Mouse (Mus musculus): Measurements from ENCODE around the gene Gm3625. TPM values are rescaled to one million over a fixed set of nuclear protein-coding genes. Genes with fewer than 3 reads are reported as not detected.

The Gm3625 gene
- total and polyA plus RNA-seq, 2 experiments from 2014 or later: not detected

DNA sequence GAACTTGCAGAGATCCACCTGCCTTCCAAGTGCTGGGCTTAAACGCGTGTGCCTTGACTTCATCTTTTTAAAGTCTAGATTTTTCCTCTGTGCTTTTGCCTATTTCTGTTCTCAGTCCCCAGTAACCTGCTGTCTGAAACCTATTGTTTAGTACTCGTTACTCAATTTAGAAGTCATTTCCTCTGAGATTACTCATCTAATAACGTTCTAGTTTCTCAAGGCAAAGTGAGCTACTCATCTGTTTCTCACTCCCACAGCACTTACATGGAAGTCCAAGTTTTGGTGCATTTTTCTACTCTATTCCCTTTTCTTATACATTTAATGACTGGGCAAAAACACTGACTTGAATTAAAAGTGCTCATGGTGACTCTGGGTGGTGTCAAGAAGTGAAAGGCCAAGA is 7.0 kb upstream of the Gm3625 start:
- Histone ChIP-seq H3K4me1 (ENCODE audit: insufficient read depth, low read length) (no peaks in the 10 kb centered on the region), H3K4me3 (ENCODE audit: low read length) (no peak overlapping the region), H3K4me2 (ENCODE audit: low read depth, low read length) (no peak overlapping the region), H3K9me3 (ENCODE audit: low read length) (no peaks in the 10 kb centered on the region), H3K27ac (no peak overlapping the region), H3K36me3 (ENCODE audit: insufficient read depth, low read length) (no peaks in the 10 kb centered on the region), H3K27me3 (ENCODE audit: insufficient read depth, low read length) (no peaks in the 10 kb centered on the region), H3K9ac (replicated peaks; ENCODE audit: low read length) (no peak overlapping the region)
- DNase-seq (ENCODE audit: low spot score) (no peak), ATAC-seq (no peak)
- TF ChIP-seq CTCF (IDR thresholded peaks at IDR 0.05; ENCODE audit: low read depth): no peak
- WGBS: 68% methylated on average over 4 of the region's 4 CpGs

DNA sequence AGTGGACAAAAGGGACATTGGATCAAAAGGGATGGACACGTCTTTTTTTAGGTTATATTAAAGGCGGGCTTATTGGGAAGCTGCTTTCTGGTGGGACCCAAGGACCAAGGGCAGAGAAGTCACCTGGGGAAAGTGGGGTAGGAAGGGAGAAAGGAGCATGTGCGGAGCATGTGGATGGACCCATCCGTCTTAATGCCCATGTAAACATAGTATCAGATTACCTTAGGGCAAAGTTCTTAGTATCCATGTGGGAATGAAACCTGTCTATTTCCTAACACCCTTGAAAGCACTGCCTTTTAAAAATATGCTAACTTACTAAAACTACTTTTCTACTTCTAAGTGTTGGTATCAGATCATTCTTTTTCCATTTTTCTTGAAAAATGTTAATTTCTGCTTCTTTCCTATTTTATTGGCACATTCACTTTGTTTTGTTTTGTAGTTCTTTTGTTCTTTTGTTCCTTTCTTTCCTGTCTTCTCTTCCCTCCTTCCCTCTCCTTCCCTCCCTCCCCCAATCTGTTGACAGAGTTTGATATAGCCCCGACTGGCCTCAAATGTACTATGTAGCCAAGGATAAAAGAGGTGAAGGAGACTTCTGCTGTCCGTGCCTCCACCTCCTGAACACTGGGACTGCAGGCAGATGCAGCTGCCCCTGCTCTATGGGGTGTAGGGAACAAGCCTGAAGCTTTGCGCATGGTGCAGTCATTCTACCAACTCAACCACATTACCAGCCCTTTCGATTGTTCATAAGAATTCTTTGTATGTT is 6.1 kb upstream of the Gm3625 start:
- WGBS: 75% methylated on average over 8 of the region's 8 CpGs
- no peak for TF ChIP-seq CTCF (IDR thresholded peaks at IDR 0.05; ENCODE audit: low read depth)

DNA sequence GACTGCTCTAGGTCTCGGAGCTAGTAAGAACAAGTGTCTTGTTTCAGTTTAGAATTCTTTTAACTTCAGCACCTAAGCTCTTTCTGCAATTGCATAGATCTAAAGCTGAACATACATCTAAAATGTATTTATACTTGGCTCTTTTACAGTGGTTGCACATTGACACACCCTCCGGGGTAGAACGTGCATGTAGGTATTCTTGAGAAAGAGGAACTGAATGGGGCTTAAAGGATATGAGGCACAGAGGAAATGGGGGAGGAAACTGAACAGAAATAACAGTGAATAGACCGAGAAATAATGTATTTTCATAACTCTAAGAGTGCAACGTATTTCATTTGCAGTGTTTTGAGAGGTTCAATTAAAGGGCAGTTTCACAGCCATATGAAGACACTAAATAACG is 2.3 kb upstream of the Gm3625 start:
- DNase-seq (ENCODE audit: low spot score): no peak
- no peaks in the 10 kb centered on the region for H3K9me3 ChIP-seq (ENCODE audit: low read length)
- no peak for ATAC-seq
- H3K4me1 ChIP-seq (ENCODE audit: insufficient read depth, low read length): no peaks in the 10 kb centered on the region
- no peak overlapping the region for H3K9ac ChIP-seq (replicated peaks; ENCODE audit: low read length)
- no peak overlapping the region for H3K4me3 ChIP-seq (ENCODE audit: low read length)
- no peaks in the 10 kb centered on the region for H3K36me3 ChIP-seq (ENCODE audit: insufficient read depth, low read length)
- no peak overlapping the region for H3K27ac ChIP-seq
- no peaks in the 10 kb centered on the region for H3K27me3 ChIP-seq (ENCODE audit: insufficient read depth, low read length)
- H3K4me2 ChIP-seq (ENCODE audit: low read depth, low read length): no peak overlapping the region
- 74% methylated on average over 6 of the region's 6 CpGs for WGBS
- TF ChIP-seq CTCF (IDR thresholded peaks at IDR 0.05; ENCODE audit: low read depth): no peak

More for the DNA sequence above, 6.1 kb upstream of the Gm3625 start:
- Histone ChIP-seq H3K27ac (no peak overlapping the region), H3K4me2 (ENCODE audit: low read depth, low read length) (no peak overlapping the region), H3K4me1 (ENCODE audit: insufficient read depth, low read length) (no peaks in the 10 kb centered on the region), H3K9me3 (ENCODE audit: low read length) (no peaks in the 10 kb centered on the region), H3K36me3 (ENCODE audit: insufficient read depth, low read length) (no peaks in the 10 kb centered on the region), H3K27me3 (ENCODE audit: insufficient read depth, low read length) (no peaks in the 10 kb centered on the region), H3K4me3 (ENCODE audit: low read length) (no peak overlapping the region), H3K9ac (replicated peaks; ENCODE audit: low read length) (no peak overlapping the region)
- DNase-seq (ENCODE audit: low spot score) (no peak), ATAC-seq (no peak)

DNA sequence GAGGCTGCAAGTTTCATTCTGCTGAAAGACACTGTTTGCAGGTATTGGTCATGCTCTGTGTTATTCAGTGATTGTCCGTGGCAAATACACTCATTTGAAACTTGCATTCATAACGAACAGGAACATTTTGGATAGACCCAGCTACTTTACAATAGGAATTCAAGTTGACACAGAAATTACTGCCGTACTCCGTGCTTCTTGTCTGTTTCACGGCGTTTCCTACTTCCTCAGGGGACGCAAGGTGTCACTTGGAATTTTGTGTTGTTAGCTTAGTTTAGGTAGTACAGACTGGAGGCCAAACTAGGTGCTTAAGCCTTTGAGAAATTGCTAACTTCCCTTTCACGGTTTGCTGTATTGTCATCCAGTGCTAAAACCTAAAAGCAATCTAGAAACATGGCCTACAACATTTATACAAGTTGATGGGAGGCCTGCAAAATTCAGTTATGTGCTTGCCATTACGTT is 1.2 kb upstream of the Gm3625 start:
- WGBS: 58% methylated on average over 9 of the region's 9 CpGs
- Histone ChIP-seq H3K9ac (replicated peaks; ENCODE audit: low read length) (peak overlapping the region; percentile 94), H3K4me2 (ENCODE audit: low read depth, low read length) (peak overlapping the region; percentile 86), H3K9me3 (ENCODE audit: low read length) (no peaks in the 10 kb centered on the region), H3K27ac (no peak overlapping the region), H3K4me1 (ENCODE audit: insufficient read depth, low read length) (no peaks in the 10 kb centered on the region), H3K27me3 (ENCODE audit: insufficient read depth, low read length) (no peaks in the 10 kb centered on the region), H3K4me3 (ENCODE audit: low read length) (peak overlapping the region; percentile 74), H3K36me3 (ENCODE audit: insufficient read depth, low read length) (no peaks in the 10 kb centered on the region)
- ATAC-seq (no peak), DNase-seq (ENCODE audit: low spot score) (no peak)
- no peak for TF ChIP-seq CTCF (IDR thresholded peaks at IDR 0.05; ENCODE audit: low read depth)

DNA sequence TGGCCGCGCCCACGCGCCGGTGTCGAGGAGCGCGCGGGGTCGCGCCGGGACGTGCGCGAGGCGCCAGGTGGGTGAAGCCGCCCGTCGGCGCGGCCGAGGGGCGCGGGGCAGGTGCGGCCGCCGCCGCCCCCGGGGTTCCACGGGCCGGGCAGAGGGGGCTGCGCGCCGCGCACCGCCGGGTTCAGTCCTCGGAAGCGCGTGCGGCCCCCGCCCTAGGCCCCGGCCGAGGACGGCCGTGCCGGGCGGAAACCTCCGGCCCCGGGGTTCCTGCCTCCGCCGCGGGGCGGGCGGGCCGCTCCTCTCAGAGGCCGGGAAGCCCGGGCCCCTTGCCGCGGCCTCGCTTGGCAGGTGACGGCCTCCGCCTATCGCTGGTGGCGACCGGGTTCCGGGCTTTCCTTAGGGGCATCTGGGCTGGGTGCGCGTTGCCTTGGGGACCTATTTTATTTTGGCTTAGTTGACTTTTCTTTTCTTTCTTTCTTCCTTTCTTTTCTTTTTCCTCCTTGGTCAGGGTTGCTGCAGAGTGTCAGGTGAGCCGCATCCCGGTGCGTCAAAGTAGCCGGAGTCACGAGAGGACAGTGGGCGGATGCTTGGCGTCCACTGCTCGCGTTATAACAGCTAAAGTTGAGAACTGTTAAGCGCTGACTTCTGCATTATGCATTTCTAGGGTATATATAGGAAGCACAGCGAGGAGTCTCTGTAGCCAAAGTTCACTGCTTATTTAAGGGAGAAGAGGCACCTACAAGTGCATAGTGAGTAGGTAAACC is 621 bp upstream of the Gm3625 start:
- Histone ChIP-seq H3K4me3 (ENCODE audit: low read length) (peak overlapping the region; percentile 74), H3K9ac (replicated peaks; ENCODE audit: low read length) (peak overlapping the region; percentile 94), H3K4me2 (ENCODE audit: low read depth, low read length) (peak overlapping the region; percentile 86), H3K27ac (peak overlapping the region; percentile 85), H3K9me3 (ENCODE audit: low read length) (no peaks in the 10 kb centered on the region), H3K4me1 (ENCODE audit: insufficient read depth, low read length) (no peaks in the 10 kb centered on the region), H3K27me3 (ENCODE audit: insufficient read depth, low read length) (no peaks in the 10 kb centered on the region), H3K36me3 (ENCODE audit: insufficient read depth, low read length) (no peaks in the 10 kb centered on the region)
- peak; percentile 40 for DNase-seq (ENCODE audit: low spot score)
- peak; percentile 78 for ATAC-seq
- TF ChIP-seq CTCF (IDR thresholded peaks at IDR 0.05; ENCODE audit: low read depth): no peak
- under 1% methylated on average over 60 of the region's 80 CpGs for WGBS

DNA sequence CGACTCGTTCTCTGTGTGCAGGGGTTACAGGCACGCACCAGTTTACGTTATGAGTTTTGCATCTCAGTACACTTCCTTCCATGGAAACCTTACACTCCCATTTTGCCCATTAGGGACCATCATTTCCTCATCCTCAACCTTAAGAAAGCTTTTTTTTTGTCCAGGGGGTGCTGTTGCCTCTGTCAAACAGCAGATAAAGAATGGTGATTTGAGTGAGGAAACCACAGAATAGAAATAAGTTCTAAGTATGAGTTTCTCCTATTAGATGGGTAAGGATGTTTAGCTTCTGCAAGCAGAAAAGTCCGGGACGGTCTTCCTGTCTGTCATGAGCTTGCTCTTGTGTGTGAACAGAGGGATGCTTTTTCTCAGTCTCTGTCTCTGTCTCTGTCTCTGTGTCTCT is 702 bp downstream of the Gm3625 start:
- H3K36me3 ChIP-seq (ENCODE audit: insufficient read depth, low read length): no peaks in the 10 kb centered on the region
- H3K27ac ChIP-seq: peak overlapping the region; percentile 85; the same call in 1 of the 2 replicates
- H3K4me1 ChIP-seq (ENCODE audit: insufficient read depth, low read length): no peaks in the 10 kb centered on the region
- DNase-seq (ENCODE audit: low spot score) (no peak), ATAC-seq (no peak)
- H3K9ac ChIP-seq (replicated peaks; ENCODE audit: low read length): peak overlapping the region; percentile 94; the same call in 1 of the 2 replicates
- TF ChIP-seq CTCF (IDR thresholded peaks at IDR 0.05; ENCODE audit: low read depth): no peak
- no peaks in the 10 kb centered on the region for H3K27me3 ChIP-seq (ENCODE audit: insufficient read depth, low read length)
- no peaks in the 10 kb centered on the region for H3K9me3 ChIP-seq (ENCODE audit: low read length)
- H3K4me2 ChIP-seq (ENCODE audit: low read depth, low read length): peak overlapping the region; percentile 86
- H3K4me3 ChIP-seq (ENCODE audit: low read length): peak overlapping the region; percentile 74
- 65% methylated on average over 6 of the region's 6 CpGs for WGBS
